8 mouse cellular contexts compared by ENCODE assay signal in the genomic region with DNA sequence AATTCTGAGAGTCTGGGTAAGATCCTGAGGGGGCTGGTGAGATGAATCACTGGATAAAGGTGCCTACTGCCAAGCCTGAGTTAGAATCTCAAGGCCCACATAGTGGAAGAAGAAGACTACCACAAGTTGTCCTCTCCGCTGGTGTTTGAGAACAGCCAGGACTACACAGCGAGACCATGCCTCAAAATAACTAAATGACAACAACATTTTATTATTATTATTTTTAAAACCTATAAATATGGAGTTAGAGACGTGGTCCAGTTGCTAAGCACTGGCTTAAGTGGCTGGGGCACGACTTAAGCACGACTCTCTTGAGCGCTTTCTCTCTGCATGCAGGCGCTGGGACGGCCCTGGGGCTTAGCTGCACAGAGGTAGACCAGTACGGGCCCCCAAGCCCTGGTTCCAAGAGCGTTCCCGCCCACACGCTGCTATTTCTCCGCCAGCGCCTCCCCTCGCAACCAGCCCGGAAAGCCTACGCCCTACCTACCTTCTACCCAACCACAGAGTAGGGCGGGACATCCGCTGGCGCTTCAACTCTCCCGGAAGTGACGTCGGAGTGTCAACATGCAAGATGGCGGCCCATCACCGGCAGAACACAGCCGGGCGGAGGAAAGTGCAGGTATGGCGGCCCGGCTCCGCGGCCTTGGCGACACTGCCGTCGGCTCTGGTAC. TPM values are rescaled to one million over a fixed set of nuclear protein-coding genes. Genes with fewer than 3 reads are reported as not detected.
A peak's percentile ranks its signal among the peaks of the same experiment; 100 is the strongest.
DNase-seq lines count a peak whose midpoint lies in the region; ATAC-seq lines count a peak whose summit lies in the region.

TSS of gene Wdr48 (plus strand) at position 540 of the 671 bp plus-strand sequence.

- H3K27ac ChIP-seq in hindbrain, embryonic 12.5 days = peak within 1 kb of the TSS; percentile 85

- H3K4me1 ChIP-seq in hindbrain, embryonic 12.5 days = peaks cover 13% of the 10 kb centered on the region

- peaks cover 4% of the 10 kb centered on the region for H3K27me3 ChIP-seq in hindbrain, embryonic 12.5 days

- no peaks in the 10 kb centered on the region for H3K36me3 ChIP-seq in hindbrain, embryonic 12.5 days

- peak; percentile 97 for DNase-seq in NIH3T3 (ENCODE audit: low read depth)
- peak; percentile 98 to 99 for DNase-seq in cerebellum, postnatal 10 days
- peak; percentile 95 to 96 for DNase-seq in frontal cortex, postnatal 10 days (ENCODE audit: low spot score in 2 of 2)
- DNase-seq in layer of hippocampus, postnatal 14 days (ENCODE audit: low spot score in 2 of 2) = peak; percentile 96 to 99
- peak; percentile 98 for DNase-seq in lung, postnatal 14 days
- DNase-seq in retina, adult 2 months (ENCODE audit: low read depth, low spot score) = peak; percentile 98
- DNase-seq in thymus, postnatal 36 days = peak; percentile 95 to 97

- peak within 1 kb of the TSS; percentile 87 for H3K4me2 ChIP-seq in hindbrain, embryonic 12.5 days (replicated peaks)

- peak within 1 kb of the TSS; percentile 93 for H3K9ac ChIP-seq in hindbrain, embryonic 12.5 days

- ATAC-seq in hindbrain, embryonic 12.5 days (ENCODE audit: low FRiP score) = peak; percentile 97

- WGBS in hindbrain, embryonic 12.5 days = 4% methylated on average over 34 of the region's 34 CpGs

- H3K4me3 ChIP-seq in hindbrain, embryonic 12.5 days = peak within 1 kb of the TSS; percentile 100

- no peaks in the 10 kb centered on the region for H3K9me3 ChIP-seq in hindbrain, embryonic 12.5 days (replicated peaks)

RNA-seq across cellular contexts. Expression of gene Wdr48, which starts in this region (rescaled TPM):
- 72.4 and 77.9 TPM in 2 replicates for polyA plus RNA-seq in hindbrain, embryonic 12.5 days (2016; fragmentation: Nextera tagmentation; extraction: Ambion mirVana)
- 10 to 100 TPM; 63.1 to 65.8 TPM for total RNA-seq in layer of hippocampus, postnatal 14 days (2021)

Comparison
In these comparisons a context has a peak if more than half of its experiments do, and no peak if none do; other contexts are left out.
1. Peak in every context shown above with its lines: DNase-seq, ATAC-seq, H3K4me3 ChIP-seq and H3K27ac ChIP-seq.